Mouse (Mus musculus): ENCODE data around the gene Pdik1l.
"Not testable (repeated sequence)": the region's sequence is repeated elsewhere in the genome, so short reads cannot be mapped to it uniquely, and the experiment has no call there.

GRCm38 (mm10) chr4:134296096-134296495 lies 8.4 kb upstream of the Pdik1l start:
- TF ChIP-seq POLR2AphosphoS2 (IDR thresholded peaks at IDR 0.05; ENCODE audit: insufficient read length, low read depth); POLR2A (IDR thresholded peaks at IDR 0.05; ENCODE audit: insufficient read length, low read depth); TCF12 (IDR thresholded peaks at IDR 0.05; ENCODE audit: insufficient read depth, poor library complexity, severe bottlenecking); MAX (IDR thresholded peaks at IDR 0.05; ENCODE audit: low read depth); MYOD1 (IDR thresholded peaks at IDR 0.05; ENCODE audit: control insufficient read depth in 1 of 3, insufficient read length in 2 of 3, low read depth in 2 of 3); USF1 (IDR thresholded peaks at IDR 0.05; ENCODE audit: low read depth); MYOG (IDR thresholded peaks at IDR 0.05; ENCODE audit: control insufficient read depth in 1 of 3, insufficient read depth in 1 of 3, insufficient read length in 2 of 3, low read depth in 2 of 3): not testable (repeated sequence)
